Mouse (Mus musculus) heart, embryonic 14.5 days (tissue): ENCODE results near the gene Srgn. TPM values are rescaled to one million over a fixed set of nuclear protein-coding genes. Genes with fewer than 3 reads are reported as not detected.
"Not testable (repeated sequence)": the region's sequence is repeated elsewhere in the genome, so short reads cannot be mapped to it uniquely, and the experiment has no call there.

ENCODE experiments used
- ATAC-seq: fragments of 200-750 bp; cut with Nextera tagmentation; 2 replicates; pipeline ENCODE4 v1.8.0; 2017; ENCODE audit warnings: low read depth, moderate TSS enrichment; ENCODE audit not compliant: insufficient number of reproducible peaks, insufficient read depth, low FRiP score
- H3K27ac ChIP-seq, 2 experiments: fragments of 200-500 bp in 1 of 2; fragments of 300-500 bp in 1 of 2; sonication (generic) in 1 of 2; replicated peaks in 1 of 2; 2 replicates each; pipeline ENCODE4 v1.5.1; 2012 to 2014; ENCODE audit warnings: low read depth in 2 of 2, low read length in 2 of 2, control low read depth in 1 of 2, mild to moderate bottlenecking in 1 of 2, mixed read lengths in 1 of 2; ENCODE audit not compliant: control insufficient read depth in 1 of 2, insufficient read depth in 1 of 2
- H3K27me3 ChIP-seq: fragments of 300-500 bp; sonication (generic); 2 replicates; pipeline ENCODE4 v1.6.1; 2014; ENCODE audit warnings: mild to moderate bottlenecking, low read length, control low read depth; ENCODE audit not compliant: control insufficient read depth, insufficient read depth
- H3K36me3 ChIP-seq: fragments of 300-500 bp; sonication (generic); 2 replicates; pipeline ENCODE4 v1.6.1; 2014; ENCODE audit warnings: mild to moderate bottlenecking, control low read depth, low read length, mixed read lengths; ENCODE audit not compliant: control insufficient read depth, insufficient read depth
- H3K4me1 ChIP-seq, 2 experiments: fragments of 200-500 bp in 1 of 2; fragments of 300-500 bp in 1 of 2; sonication (generic) in 1 of 2; 2 replicates each; pipeline ENCODE4 v1.6.1; 2012 to 2014; ENCODE audit warnings: low read length in 2 of 2, control low read depth in 1 of 2, mixed read lengths in 1 of 2; ENCODE audit not compliant: control insufficient read depth in 2 of 2, insufficient read depth in 2 of 2
- H3K4me2 ChIP-seq: fragments of 300-500 bp; sonication (generic); 2 replicates; pipeline ENCODE4 v1.6.1; 2014; ENCODE audit warnings: mild to moderate bottlenecking, low read length
- H3K4me3 ChIP-seq, 2 experiments: fragments of 200-500 bp in 1 of 2; fragments of 300-500 bp in 1 of 2; sonication (generic) in 1 of 2; 2 replicates each; pipeline ENCODE4 v1.5.1; 2012 to 2014; ENCODE audit warnings: low read length in 2 of 2, mild to moderate bottlenecking in 2 of 2, control low read depth in 1 of 2, low read depth in 1 of 2, moderate library complexity in 1 of 2; ENCODE audit not compliant: control insufficient read depth in 1 of 2, insufficient read depth in 1 of 2
- H3K9ac ChIP-seq: fragments of 300-500 bp; sonication (generic); 2 replicates; pipeline ENCODE4 v1.6.1; 2014; ENCODE audit warnings: mild to moderate bottlenecking, low read length
- H3K9me3 ChIP-seq: fragments of 300-500 bp; sonication (generic); 2 replicates; pipeline ENCODE4 v1.6.1; 2016; ENCODE audit warnings: low read length, control low read depth; ENCODE audit not compliant: control insufficient read depth
- WGBS: fragments of 180-500 bp; shearing (Covaris S2); extraction: QIAGEN DNeasy Blood & Tissue Kit; methylation state at CpG from one replicate; pipeline ENCODE4 v1.1.7; 2014; 5-methylcytosine and 5-hydroxymethylcytosine counted together
- polyA plus RNA-seq: library from polyadenylated mRNA; unstranded; fragments of >200 nt; fragmentation: Nextera tagmentation; extraction: Ambion mirVana; gene quantifications from 2 replicates; pipeline ENCODE4 v1.2.1, GENCODE M21; 2014

Gene Srgn
- polyA plus RNA-seq, 1 experiment from 2014 or later = 6.8 TPM

DNA sequence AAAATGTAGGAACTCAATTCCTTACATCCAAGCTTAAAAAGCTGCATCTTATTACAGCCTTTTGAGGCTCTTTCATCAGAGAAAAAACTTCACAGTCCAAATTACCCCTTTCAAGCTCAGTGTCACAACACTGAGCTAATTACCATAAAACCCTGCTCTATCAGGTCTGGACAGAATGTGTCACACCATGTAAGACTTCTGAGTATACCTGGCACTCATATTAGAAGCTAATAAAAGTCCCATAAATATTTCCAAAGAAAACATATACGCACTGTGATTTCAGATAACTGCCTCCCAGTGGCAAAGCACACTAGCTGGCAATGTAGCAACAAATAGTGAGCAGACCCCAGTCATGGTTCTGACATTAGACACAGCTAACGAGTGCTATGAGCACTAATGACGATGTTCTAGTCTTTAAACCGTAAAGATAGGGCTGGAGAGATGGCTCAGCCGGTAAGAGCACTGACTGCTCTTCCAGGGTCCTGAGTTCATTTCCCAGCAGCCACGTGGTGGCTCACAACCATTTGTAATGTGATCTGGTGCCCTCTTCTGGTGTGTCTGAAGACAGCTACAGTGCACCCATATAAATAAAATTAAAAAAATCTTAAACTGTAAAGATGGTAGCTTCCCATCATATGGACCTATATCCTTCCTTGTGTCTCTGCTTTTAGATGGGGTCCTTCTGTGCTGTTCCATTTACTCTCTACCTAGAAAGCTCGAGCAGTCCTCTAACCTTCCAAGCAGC, 46.0 kb downstream of the Srgn start:
- Histone ChIP-seq H3K4me2 (no peak overlapping the region), H3K4me1 (no peaks in the 10 kb centered on the region), H3K9ac (no peak overlapping the region), H3K9me3 (no peaks in the 10 kb centered on the region), H3K27me3 (no peaks in the 10 kb centered on the region), H3K4me3 (no peak overlapping the region), H3K27ac (no peak overlapping the region), H3K36me3 (peaks cover 16% of the 10 kb centered on the region)
- no peak for ATAC-seq
- 70% methylated on average over 7 of the region's 7 CpGs for WGBS

- Histone ChIP-seq H3K4me1 (no peaks in the 10 kb centered on the region), H3K27me3 (no peaks in the 10 kb centered on the region), H3K27ac (no peak overlapping the region), H3K9me3 (no peaks in the 10 kb centered on the region), H3K36me3 (peaks cover 16% of the 10 kb centered on the region), H3K4me3 (no peak overlapping the region), H3K4me2 (no peak overlapping the region), H3K9ac (no peak overlapping the region)
- WGBS = 64% methylated on average over 2 of the region's 2 CpGs
- ATAC-seq = no peak
Observed at GRCm38 (mm10) chr10:62476980-62477379, 50.3 kb downstream of the Srgn start.

GRCm38 (mm10) chr10:62474944-62475343, 52.3 kb downstream of the Srgn start:
- peaks cover 16% of the 10 kb centered on the region for H3K36me3 ChIP-seq
- WGBS = 92% methylated on average over 10 of the region's 10 CpGs
- no peak overlapping the region for H3K27ac ChIP-seq
- H3K4me2 ChIP-seq = no peak overlapping the region
- no peak overlapping the region for H3K4me3 ChIP-seq
- no peak for ATAC-seq
- no peaks in the 10 kb centered on the region for H3K27me3 ChIP-seq
- H3K9ac ChIP-seq = no peak overlapping the region
- H3K4me1 ChIP-seq = peaks cover 0 to 4% of the 10 kb centered on the region in 2 experiments; a peak in 1 of 4 replicates
- H3K9me3 ChIP-seq = no peaks in the 10 kb centered on the region

DNA sequence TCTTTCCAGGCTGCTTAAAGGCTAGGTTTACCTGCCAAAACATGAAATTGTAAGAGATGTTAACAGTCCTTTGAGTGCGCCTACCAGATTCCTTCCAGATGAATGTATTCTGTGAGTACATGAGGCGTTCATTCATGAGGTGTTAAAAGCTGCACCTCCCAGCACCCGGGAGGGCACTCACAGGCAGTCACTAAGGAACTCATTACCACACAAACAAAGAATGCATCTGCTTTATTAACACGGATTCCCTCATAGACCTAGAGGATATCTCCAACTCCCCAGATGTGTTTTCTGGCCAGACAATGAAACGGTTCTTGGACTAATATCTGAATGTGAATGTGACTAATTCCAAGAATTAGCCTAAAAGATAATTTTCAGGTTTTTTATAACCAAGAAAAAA, 56.1 kb downstream of the Srgn start:
- Histone ChIP-seq H3K9me3 (no peaks in the 10 kb centered on the region), H3K4me1 (peaks cover 0 to 4% of the 10 kb centered on the region in 2 experiments; a peak in 1 of 4 replicates), H3K4me3 (no peak overlapping the region), H3K4me2 (no peak overlapping the region), H3K27me3 (no peaks in the 10 kb centered on the region), H3K27ac (peak overlapping the region in 1 of 2 experiments; percentile 41; a peak in 2 of 4 replicates), H3K36me3 (peaks cover 9% of the 10 kb centered on the region), H3K9ac (no peak overlapping the region)
- 23% methylated on average over 5 of the region's 5 CpGs for WGBS
- no peak for ATAC-seq

DNA sequence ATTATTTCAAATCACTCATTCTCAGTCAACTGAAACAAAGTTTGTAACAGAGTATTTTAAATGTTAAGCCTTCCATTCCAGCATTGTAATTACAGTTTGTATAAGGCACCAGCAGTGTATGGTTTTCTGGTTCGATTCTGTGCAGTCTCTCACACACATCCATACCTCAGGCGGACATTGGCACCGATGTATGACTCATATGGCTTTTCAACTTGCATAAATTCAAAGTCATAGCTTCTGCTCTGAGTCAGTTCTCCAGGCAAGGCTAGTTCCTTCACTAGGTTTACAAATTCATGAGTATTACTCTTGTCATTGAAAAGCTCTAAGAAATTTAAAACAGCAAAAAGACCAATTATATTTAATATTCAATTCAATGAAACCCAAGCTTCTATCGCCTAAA, 57.5 kb downstream of the Srgn start:
- H3K4me3 ChIP-seq = no peak overlapping the region
- no peak overlapping the region for H3K27ac ChIP-seq
- H3K4me2 ChIP-seq = no peak overlapping the region
- no peaks in the 10 kb centered on the region for H3K9me3 ChIP-seq
- H3K36me3 ChIP-seq = peaks cover 9% of the 10 kb centered on the region
- 92% methylated on average over 4 of the region's 4 CpGs for WGBS
- peaks cover 0 to 4% of the 10 kb centered on the region in 2 experiments; a peak in 1 of 4 replicates for H3K4me1 ChIP-seq
- H3K9ac ChIP-seq = no peak overlapping the region
- no peaks in the 10 kb centered on the region for H3K27me3 ChIP-seq
- no peak for ATAC-seq

GRCm38 (mm10) chr10:62461321-62461720, 65.9 kb downstream of the Srgn start:
- no peak for ATAC-seq
- Histone ChIP-seq H3K9ac (no peak overlapping the region), H3K36me3 (peaks cover 62% of the 10 kb centered on the region), H3K4me3 (no peak overlapping the region), H3K27me3 (no peaks in the 10 kb centered on the region), H3K4me1 (no peaks in the 10 kb centered on the region), H3K4me2 (no peak overlapping the region), H3K9me3 (no peaks in the 10 kb centered on the region), H3K27ac (no peak overlapping the region)

- not testable (repeated sequence) for ATAC-seq, H3K27me3 ChIP-seq, H3K4me3 ChIP-seq, H3K27ac ChIP-seq, H3K9ac ChIP-seq, H3K4me2 ChIP-seq, H3K9me3 ChIP-seq
- WGBS = 57% methylated on average over 11 of the region's 11 CpGs
- Histone ChIP-seq H3K4me1 (peaks cover 7 to 16% of the 10 kb centered on the region in 2 experiments; a peak in 3 of 4 replicates), H3K36me3 (peaks cover 26% of the 10 kb centered on the region)
Observed at GRCm38 (mm10) chr10:62452001-62452400, 75.2 kb downstream of the Srgn start.

- Histone ChIP-seq H3K4me3 (peak overlapping the region; percentile 95 to 99), H3K27ac (peak overlapping the region; percentile 83 to 89; a peak in 3 of 4 replicates), H3K27me3 (no peaks in the 10 kb centered on the region), H3K36me3 (peaks cover 28% of the 10 kb centered on the region), H3K9me3 (no peaks in the 10 kb centered on the region), H3K4me2 (peak overlapping the region; percentile 77), H3K4me1 (peaks cover 7 to 16% of the 10 kb centered on the region in 2 experiments; a peak in 3 of 4 replicates), H3K9ac (peak overlapping the region; percentile 99)
- ATAC-seq = peak; percentile 20; the same call in 1 of the 2 replicates
- WGBS = 39% methylated on average over 18 of the region's 18 CpGs
Observed at GRCm38 (mm10) chr10:62450280-62450640, 77.0 kb downstream of the Srgn start.
